Mouse (Mus musculus): ENCODE measurements around the gene Gm9844. TPM values are rescaled to one million over a fixed set of nuclear protein-coding genes. Genes with fewer than 3 reads are reported as not detected.
"Not testable (repeated sequence)": the region's sequence is repeated elsewhere in the genome, so short reads cannot be mapped to it uniquely, and the experiment has no call there.

Gm9844 gene
- polyA plus RNA-seq, 1 experiment from 2014 or later = 20.6 TPM

- no peak overlapping the region for H3K27ac ChIP-seq (ENCODE audit: low read length)
- ATAC-seq (ENCODE audit: low read depth) = 0 out of 2 replicates have a peak, but pooled peaks have one; percentile 45
- under 1% methylated on average over 6 of the region's 6 CpGs for WGBS
- no peaks in the 10 kb centered on the region for H3K9me3 ChIP-seq (ENCODE audit: control insufficient read depth, low read length)
- no peaks in the 10 kb centered on the region for H3K36me3 ChIP-seq (ENCODE audit: control insufficient read depth, insufficient read depth, low read length)
- H3K4me2 ChIP-seq (ENCODE audit: low read depth, low read length) = no peak overlapping the region
- no peaks in the 10 kb centered on the region for H3K4me1 ChIP-seq (replicated peaks; ENCODE audit: control insufficient read depth, insufficient read depth, low read length)
- H3K4me3 ChIP-seq (ENCODE audit: low read length) = no peak overlapping the region
- H3K9ac ChIP-seq (ENCODE audit: low read length) = no peak overlapping the region
- no peaks in the 10 kb centered on the region for H3K27me3 ChIP-seq (ENCODE audit: control insufficient read depth, insufficient read depth, low read depth, low read length)
Observed at GRCm38 (mm10) chr7:24845713-24846112, 16.3 kb upstream of the Gm9844 start.

- not testable (repeated sequence) for H3K9me3 ChIP-seq (ENCODE audit: control insufficient read depth, low read length); H3K9ac ChIP-seq (ENCODE audit: low read length); H3K4me1 ChIP-seq (replicated peaks; ENCODE audit: control insufficient read depth, insufficient read depth, low read length); H3K4me2 ChIP-seq (ENCODE audit: low read depth, low read length); H3K27me3 ChIP-seq (ENCODE audit: control insufficient read depth, insufficient read depth, low read depth, low read length); H3K4me3 ChIP-seq (ENCODE audit: low read length); H3K27ac ChIP-seq (ENCODE audit: low read length); ATAC-seq (ENCODE audit: low read depth); H3K36me3 ChIP-seq (ENCODE audit: control insufficient read depth, insufficient read depth, low read length)
- WGBS = 25% methylated on average over 2 of the region's 2 CpGs
Observed at GRCm38 (mm10) chr7:24846576-24846975, 15.4 kb upstream of the Gm9844 start.

- no peak overlapping the region for H3K4me2 ChIP-seq (ENCODE audit: low read depth, low read length)
- no peak overlapping the region for H3K27ac ChIP-seq (ENCODE audit: low read length)
Observed at GRCm38 (mm10) chr7:24850162-24850561, 11.9 kb upstream of the Gm9844 start.

GRCm38 (mm10) chr7:24850899-24851303, 11.1 kb upstream of the Gm9844 start:
- Histone ChIP-seq H3K4me1 (replicated peaks; ENCODE audit: control insufficient read depth, insufficient read depth, low read length) (no peaks in the 10 kb centered on the region), H3K9me3 (ENCODE audit: control insufficient read depth, low read length) (no peaks in the 10 kb centered on the region), H3K9ac (ENCODE audit: low read length) (no peak overlapping the region), H3K4me3 (ENCODE audit: low read length) (no peak overlapping the region), H3K4me2 (ENCODE audit: low read depth, low read length) (no peak overlapping the region), H3K36me3 (ENCODE audit: control insufficient read depth, insufficient read depth, low read length) (no peaks in the 10 kb centered on the region), H3K27ac (ENCODE audit: low read length) (no peak overlapping the region), H3K27me3 (ENCODE audit: control insufficient read depth, insufficient read depth, low read depth, low read length) (no peaks in the 10 kb centered on the region)
- ATAC-seq (ENCODE audit: low read depth) = peak; percentile 26; the same call in 1 of the 2 replicates
- WGBS = 22% methylated on average over 6 of the region's 6 CpGs

More at GRCm38 (mm10) chr7:24850162-24850561, 11.9 kb upstream of the Gm9844 start:
- 12% methylated on average over 5 of the region's 5 CpGs for WGBS
- Histone ChIP-seq H3K4me3 (ENCODE audit: low read length) (no peak overlapping the region), H3K9ac (ENCODE audit: low read length) (no peak overlapping the region), H3K9me3 (ENCODE audit: control insufficient read depth, low read length) (no peaks in the 10 kb centered on the region), H3K27me3 (ENCODE audit: control insufficient read depth, insufficient read depth, low read depth, low read length) (no peaks in the 10 kb centered on the region), H3K4me1 (replicated peaks; ENCODE audit: control insufficient read depth, insufficient read depth, low read length) (no peaks in the 10 kb centered on the region), H3K36me3 (ENCODE audit: control insufficient read depth, insufficient read depth, low read length) (no peaks in the 10 kb centered on the region)
- no peak; the same call in 1 of the 2 replicates for ATAC-seq (ENCODE audit: low read depth)

- no peak overlapping the region for H3K4me2 ChIP-seq (ENCODE audit: low read depth, low read length)
- H3K36me3 ChIP-seq (ENCODE audit: control insufficient read depth, insufficient read depth, low read length) = no peaks in the 10 kb centered on the region
- no peak overlapping the region for H3K9ac ChIP-seq (ENCODE audit: low read length)
- H3K27ac ChIP-seq (ENCODE audit: low read length) = no peak overlapping the region
- no peaks in the 10 kb centered on the region for H3K9me3 ChIP-seq (ENCODE audit: control insufficient read depth, low read length)
- H3K4me3 ChIP-seq (ENCODE audit: low read length) = no peak overlapping the region
- H3K27me3 ChIP-seq (ENCODE audit: control insufficient read depth, insufficient read depth, low read depth, low read length) = no peaks in the 10 kb centered on the region
- H3K4me1 ChIP-seq (replicated peaks; ENCODE audit: control insufficient read depth, insufficient read depth, low read length) = no peaks in the 10 kb centered on the region
- 67% methylated on average over 5 of the region's 5 CpGs for WGBS
- no peak for ATAC-seq (ENCODE audit: low read depth)
Observed at GRCm38 (mm10) chr7:24851596-24852325, 10.3 kb upstream of the Gm9844 start.

- H3K4me3 ChIP-seq (ENCODE audit: low read length) = no peak overlapping the region
- no peaks in the 10 kb centered on the region for H3K4me1 ChIP-seq (replicated peaks; ENCODE audit: control insufficient read depth, insufficient read depth, low read length)
Observed at GRCm38 (mm10) chr7:24852557-24853232, 9.3 kb upstream of the Gm9844 start.

GRCm38 (mm10) chr7:24853233-24853563, 8.8 kb upstream of the Gm9844 start:
- ATAC-seq (ENCODE audit: low read depth) = no peak
- no peak overlapping the region for H3K4me3 ChIP-seq (ENCODE audit: low read length)
- no peaks in the 10 kb centered on the region for H3K36me3 ChIP-seq (ENCODE audit: control insufficient read depth, insufficient read depth, low read length)
- H3K9ac ChIP-seq (ENCODE audit: low read length) = no peak overlapping the region
- H3K27me3 ChIP-seq (ENCODE audit: control insufficient read depth, insufficient read depth, low read depth, low read length) = no peaks in the 10 kb centered on the region
- no peak overlapping the region for H3K27ac ChIP-seq (ENCODE audit: low read length)
- H3K9me3 ChIP-seq (ENCODE audit: control insufficient read depth, low read length) = no peaks in the 10 kb centered on the region
- H3K4me2 ChIP-seq (ENCODE audit: low read depth, low read length) = no peak overlapping the region
- H3K4me1 ChIP-seq (replicated peaks; ENCODE audit: control insufficient read depth, insufficient read depth, low read length) = no peaks in the 10 kb centered on the region

More at GRCm38 (mm10) chr7:24852557-24853232, 9.3 kb upstream of the Gm9844 start:
- no peak overlapping the region for H3K27ac ChIP-seq (ENCODE audit: low read length)
- no peaks in the 10 kb centered on the region for H3K36me3 ChIP-seq (ENCODE audit: control insufficient read depth, insufficient read depth, low read length)
- WGBS = 72% methylated on average over 8 of the region's 8 CpGs
- peak; percentile 45; the same call in 1 of the 2 replicates for ATAC-seq (ENCODE audit: low read depth)
- H3K27me3 ChIP-seq (ENCODE audit: control insufficient read depth, insufficient read depth, low read depth, low read length) = no peaks in the 10 kb centered on the region
- no peak overlapping the region for H3K4me2 ChIP-seq (ENCODE audit: low read depth, low read length)
- no peaks in the 10 kb centered on the region for H3K9me3 ChIP-seq (ENCODE audit: control insufficient read depth, low read length)
- no peak overlapping the region for H3K9ac ChIP-seq (ENCODE audit: low read length)

- H3K27ac ChIP-seq (ENCODE audit: low read length) = no peak overlapping the region
- no peak overlapping the region for H3K4me3 ChIP-seq (ENCODE audit: low read length)
- H3K27me3 ChIP-seq (ENCODE audit: control insufficient read depth, insufficient read depth, low read depth, low read length) = no peaks in the 10 kb centered on the region
- WGBS = 27% methylated on average over 7 of the region's 7 CpGs
- no peaks in the 10 kb centered on the region for H3K9me3 ChIP-seq (ENCODE audit: control insufficient read depth, low read length)
- ATAC-seq (ENCODE audit: low read depth) = no peak
- no peak overlapping the region for H3K4me2 ChIP-seq (ENCODE audit: low read depth, low read length)
- H3K4me1 ChIP-seq (replicated peaks; ENCODE audit: control insufficient read depth, insufficient read depth, low read length) = no peaks in the 10 kb centered on the region
- no peak overlapping the region for H3K9ac ChIP-seq (ENCODE audit: low read length)
- H3K36me3 ChIP-seq (ENCODE audit: control insufficient read depth, insufficient read depth, low read length) = no peaks in the 10 kb centered on the region
Observed at GRCm38 (mm10) chr7:24853695-24854094, 8.3 kb upstream of the Gm9844 start.

GRCm38 (mm10) chr7:24856460-24857120, 5.4 kb upstream of the Gm9844 start:
- Histone ChIP-seq H3K27ac (ENCODE audit: low read length) (no peak overlapping the region), H3K4me2 (ENCODE audit: low read depth, low read length) (no peak overlapping the region), H3K27me3 (ENCODE audit: control insufficient read depth, insufficient read depth, low read depth, low read length) (no peaks in the 10 kb centered on the region), H3K36me3 (ENCODE audit: control insufficient read depth, insufficient read depth, low read length) (no peaks in the 10 kb centered on the region), H3K4me1 (replicated peaks; ENCODE audit: control insufficient read depth, insufficient read depth, low read length) (no peaks in the 10 kb centered on the region), H3K4me3 (ENCODE audit: low read length) (no peak overlapping the region), H3K9me3 (ENCODE audit: control insufficient read depth, low read length) (no peaks in the 10 kb centered on the region), H3K9ac (ENCODE audit: low read length) (no peak overlapping the region)
- 45% methylated on average over 6 of the region's 6 CpGs for WGBS
- ATAC-seq (ENCODE audit: low read depth) = no peak
